Mouse (Mus musculus) lung, embryonic 15.5 days (tissue): Measurements from ENCODE around the gene Gm45234. TPM values are rescaled to one million over a fixed set of nuclear protein-coding genes. Genes with fewer than 3 reads are reported as not detected.

Experiments
- ATAC-seq: fragments of 200-750 bp; cut with Nextera tagmentation; 2 replicates; pipeline ENCODE4 v1.8.0; 2017; ENCODE audit warnings: moderate number of reproducible peaks, borderline replicate concordance; ENCODE audit not compliant: low FRiP score, low TSS enrichment; ENCODE audit errors: extremely low read depth
- H3K27ac ChIP-seq: fragments of 300-500 bp; sonication (generic); 2 replicates; pipeline ENCODE4 v1.5.1; 2015; ENCODE audit warnings: moderate library complexity, mild to moderate bottlenecking, inconsistent platforms
- H3K27me3 ChIP-seq: fragments of 300-500 bp; sonication (generic); 2 replicates; pipeline ENCODE4 v1.6.1; 2015; ENCODE audit warnings: inconsistent platforms
- H3K36me3 ChIP-seq: fragments of 300-500 bp; sonication (generic); 2 replicates; pipeline ENCODE4 v1.6.1; 2015; ENCODE audit warnings: inconsistent platforms
- H3K4me1 ChIP-seq: fragments of 300-500 bp; sonication (generic); 2 replicates; pipeline ENCODE4 v1.6.1; 2015; ENCODE audit warnings: inconsistent platforms
- H3K4me2 ChIP-seq: fragments of 300-500 bp; sonication (generic); 2 replicates; pipeline ENCODE4 v1.6.1; 2015; ENCODE audit warnings: inconsistent platforms, mild to moderate bottlenecking, moderate library complexity
- H3K4me3 ChIP-seq: fragments of 300-500 bp; sonication (generic); 2 replicates; pipeline ENCODE4 v1.5.1; 2015; ENCODE audit warnings: mild to moderate bottlenecking, inconsistent platforms
- H3K9ac ChIP-seq: fragments of 300-500 bp; sonication (generic); 2 replicates; pipeline ENCODE4 v1.6.1; 2015; ENCODE audit warnings: inconsistent platforms
- H3K9me3 ChIP-seq: fragments of 300-500 bp; sonication (generic); 2 replicates; pipeline ENCODE4 v1.6.1; 2016; ENCODE audit warnings: inconsistent platforms
- WGBS: fragments of 180-500 bp; shearing (Covaris S2); methylation state at CpG from one replicate; pipeline ENCODE4 v1.1.7; 2015; 5-methylcytosine and 5-hydroxymethylcytosine counted together
- polyA plus RNA-seq: library from polyadenylated mRNA; unstranded; fragments of >200 nt; fragmentation: Nextera tagmentation; extraction: Ambion mirVana; gene quantifications from 2 replicates; pipeline ENCODE4 v1.2.1, GENCODE M21; 2015

Gene Gm45234
- polyA plus RNA-seq, 1 experiment from 2014 or later, result not detected

GRCm38 (mm10) chr6:124745490-124746295, 10.1 kb downstream of the Gm45234 start:
- Histone ChIP-seq H3K27me3 (no peaks in the 10 kb centered on the region), H3K4me1 (peaks cover 24% of the 10 kb centered on the region)

GRCm38 (mm10) chr6:124744755-124745321, 11.0 kb downstream of the Gm45234 start:
- Histone ChIP-seq H3K36me3 (peaks cover 59% of the 10 kb centered on the region), H3K4me2 (peak overlapping the region; percentile 93), H3K27ac (peak overlapping the region; percentile 54), H3K9ac (no peak overlapping the region), H3K27me3 (no peaks in the 10 kb centered on the region), H3K9me3 (no peaks in the 10 kb centered on the region), H3K4me1 (peaks cover 28% of the 10 kb centered on the region), H3K4me3 (peak overlapping the region; percentile 46)
- no peak for ATAC-seq
- WGBS, result 72% methylated on average over 26 of the region's 26 CpGs

More at GRCm38 (mm10) chr6:124745490-124746295, 10.1 kb downstream of the Gm45234 start:
- 2% methylated on average over 85 of the region's 85 CpGs for WGBS
- peak overlapping the region; percentile 93 for H3K4me2 ChIP-seq
- H3K36me3 ChIP-seq, result peaks cover 59% of the 10 kb centered on the region
- peak; percentile 74 for ATAC-seq
- peak overlapping the region; percentile 86 for H3K27ac ChIP-seq
- H3K9ac ChIP-seq, result peak overlapping the region; percentile 76
- H3K9me3 ChIP-seq, result no peaks in the 10 kb centered on the region
- H3K4me3 ChIP-seq, result peak overlapping the region; percentile 46

- H3K4me2 ChIP-seq, result no peak overlapping the region
- WGBS, result 80% methylated on average over 8 of the region's 8 CpGs
- no peak overlapping the region for H3K9ac ChIP-seq
- H3K27me3 ChIP-seq, result no peaks in the 10 kb centered on the region
- peaks cover 40% of the 10 kb centered on the region for H3K4me1 ChIP-seq
- no peak overlapping the region for H3K4me3 ChIP-seq
- H3K27ac ChIP-seq, result no peak overlapping the region
- H3K9me3 ChIP-seq, result no peaks in the 10 kb centered on the region
- peaks cover 49% of the 10 kb centered on the region for H3K36me3 ChIP-seq
- no peak for ATAC-seq
Measured at GRCm38 (mm10) chr6:124743647-124744046, 12.2 kb downstream of the Gm45234 start.

GRCm38 (mm10) chr6:124742839-124743514, 12.8 kb downstream of the Gm45234 start:
- Histone ChIP-seq H3K9me3 (no peaks in the 10 kb centered on the region), H3K9ac (no peak overlapping the region), H3K27me3 (no peaks in the 10 kb centered on the region), H3K4me3 (no peak overlapping the region), H3K27ac (no peak overlapping the region), H3K4me2 (no peak overlapping the region), H3K4me1 (peaks cover 45% of the 10 kb centered on the region), H3K36me3 (peaks cover 42% of the 10 kb centered on the region)
- no peak for ATAC-seq
- 85% methylated on average over 15 of the region's 15 CpGs for WGBS

GRCm38 (mm10) chr6:124741842-124742241, 14.0 kb downstream of the Gm45234 start:
- peak overlapping the region; percentile 84 for H3K4me2 ChIP-seq
- peak overlapping the region; percentile 99 for H3K27ac ChIP-seq
- peak overlapping the region; percentile 89 for H3K9ac ChIP-seq
- 62% methylated on average over 3 of the region's 3 CpGs for WGBS
- H3K9me3 ChIP-seq, result no peaks in the 10 kb centered on the region
- H3K36me3 ChIP-seq, result peaks cover 31% of the 10 kb centered on the region
- no peak for ATAC-seq
- H3K4me3 ChIP-seq, result peak overlapping the region; percentile 63
- H3K27me3 ChIP-seq, result no peaks in the 10 kb centered on the region
- H3K4me1 ChIP-seq, result peaks cover 44% of the 10 kb centered on the region

GRCm38 (mm10) chr6:124740888-124741761, 14.7 kb downstream of the Gm45234 start, which contains the start of gene Grcc10:
TSS of gene Grcc10 (minus strand) at chr6:124741374.
- Histone ChIP-seq H3K9me3 (no peaks in the 10 kb centered on the region), H3K9ac (peak within 1 kb of the TSS; percentile 89), H3K4me3 (peak within 1 kb of the TSS; percentile 63), H3K4me1 (peaks cover 37% of the 10 kb centered on the region), H3K27me3 (no peaks in the 10 kb centered on the region), H3K27ac (peak within 1 kb of the TSS; percentile 99), H3K4me2 (peak within 1 kb of the TSS; percentile 84), H3K36me3 (peaks cover 27% of the 10 kb centered on the region)
- 0% methylated on average over 41 of the region's 41 CpGs for WGBS
- ATAC-seq, result peak; percentile 86

GRCm38 (mm10) chr6:124740211-124740887, 15.5 kb downstream of the Gm45234 start:
- Histone ChIP-seq H3K9me3 (no peaks in the 10 kb centered on the region), H3K4me1 (peaks cover 34% of the 10 kb centered on the region), H3K27me3 (no peaks in the 10 kb centered on the region), H3K36me3 (peaks cover 27% of the 10 kb centered on the region), H3K4me3 (peak overlapping the region; percentile 63), H3K9ac (peak overlapping the region; percentile 89), H3K27ac (peak overlapping the region; percentile 99), H3K4me2 (peak overlapping the region; percentile 84)
- peak; percentile 8 for ATAC-seq
- whole genome bisulfite sequencing, result 0% methylated on average over 29 of the region's 29 CpGs

GRCm38 (mm10) chr6:124739231-124739796, 16.5 kb downstream of the Gm45234 start:
- 81% methylated on average over 10 of the region's 10 CpGs for WGBS

GRCm38 (mm10) chr6:124738511-124739023, 17.3 kb downstream of the Gm45234 start, which contains the start of gene Ptpn6:
TSS of gene Ptpn6 (minus strand) at chr6:124738714.
- WGBS, result 27% methylated on average over 15 of the region's 15 CpGs

More at GRCm38 (mm10) chr6:124739231-124739796, 16.5 kb downstream of the Gm45234 start:
- Histone ChIP-seq H3K4me2 (peak overlapping the region; percentile 84; the same call in 1 of the 2 replicates), H3K4me1 (peaks cover 31% of the 10 kb centered on the region), H3K9ac (peak overlapping the region; percentile 16; the same call in 1 of the 2 replicates), H3K4me3 (no peak overlapping the region), H3K9me3 (no peaks in the 10 kb centered on the region), H3K36me3 (peaks cover 18% of the 10 kb centered on the region), H3K27ac (peak overlapping the region; percentile 99), H3K27me3 (no peaks in the 10 kb centered on the region)
- ATAC-seq, result no peak

GRCm38 (mm10) chr6:124737040-124737439, 18.8 kb downstream of the Gm45234 start:
- ATAC-seq, result no peak
- WGBS, result 79% methylated on average over 11 of the region's 11 CpGs
- H3K4me1 ChIP-seq, result peaks cover 40% of the 10 kb centered on the region
- H3K27me3 ChIP-seq, result no peaks in the 10 kb centered on the region
- H3K9me3 ChIP-seq, result no peaks in the 10 kb centered on the region
- H3K36me3 ChIP-seq, result no peaks in the 10 kb centered on the region
- no peak overlapping the region for H3K4me3 ChIP-seq
- H3K9ac ChIP-seq, result no peak overlapping the region
- no peak overlapping the region for H3K4me2 ChIP-seq
- H3K27ac ChIP-seq, result no peak overlapping the region

More at GRCm38 (mm10) chr6:124738511-124739023, 17.3 kb downstream of the Gm45234 start, which contains the start of gene Ptpn6:
- Histone ChIP-seq H3K9me3 (no peaks in the 10 kb centered on the region), H3K4me3 (peak within 1 kb of the TSS; percentile 11; the same call in 1 of the 2 replicates), H3K27me3 (no peaks in the 10 kb centered on the region), H3K4me2 (peak within 1 kb of the TSS; percentile 84), H3K36me3 (peaks cover 11% of the 10 kb centered on the region), H3K4me1 (peaks cover 31% of the 10 kb centered on the region), H3K9ac (peak within 1 kb of the TSS; percentile 16; the same call in 1 of the 2 replicates), H3K27ac (peak within 1 kb of the TSS; percentile 99)
- ATAC-seq, result peak; percentile 40
